Mouse (Mus musculus) adrenal gland, adult 8-10 months (tissue): ENCODE data around the gene Nek8. TPM values are rescaled to one million over a fixed set of nuclear protein-coding genes. Genes with fewer than 3 reads are reported as not detected.

Experiments used
- DNase-seq: peaks from one replicate; pipeline ENCODE4 v3.0.0; 2022
- total RNA-seq, 4 experiments: library from RNA; stranded (reverse); gene quantifications; 2 replicates each; pipeline ENCODE4 v1.2.4; 2022

Gene Nek8
- total RNA-seq, 4 experiments from 2014 or later, result 10.7 to 29.6 (median 21.6) TPM

DNA sequence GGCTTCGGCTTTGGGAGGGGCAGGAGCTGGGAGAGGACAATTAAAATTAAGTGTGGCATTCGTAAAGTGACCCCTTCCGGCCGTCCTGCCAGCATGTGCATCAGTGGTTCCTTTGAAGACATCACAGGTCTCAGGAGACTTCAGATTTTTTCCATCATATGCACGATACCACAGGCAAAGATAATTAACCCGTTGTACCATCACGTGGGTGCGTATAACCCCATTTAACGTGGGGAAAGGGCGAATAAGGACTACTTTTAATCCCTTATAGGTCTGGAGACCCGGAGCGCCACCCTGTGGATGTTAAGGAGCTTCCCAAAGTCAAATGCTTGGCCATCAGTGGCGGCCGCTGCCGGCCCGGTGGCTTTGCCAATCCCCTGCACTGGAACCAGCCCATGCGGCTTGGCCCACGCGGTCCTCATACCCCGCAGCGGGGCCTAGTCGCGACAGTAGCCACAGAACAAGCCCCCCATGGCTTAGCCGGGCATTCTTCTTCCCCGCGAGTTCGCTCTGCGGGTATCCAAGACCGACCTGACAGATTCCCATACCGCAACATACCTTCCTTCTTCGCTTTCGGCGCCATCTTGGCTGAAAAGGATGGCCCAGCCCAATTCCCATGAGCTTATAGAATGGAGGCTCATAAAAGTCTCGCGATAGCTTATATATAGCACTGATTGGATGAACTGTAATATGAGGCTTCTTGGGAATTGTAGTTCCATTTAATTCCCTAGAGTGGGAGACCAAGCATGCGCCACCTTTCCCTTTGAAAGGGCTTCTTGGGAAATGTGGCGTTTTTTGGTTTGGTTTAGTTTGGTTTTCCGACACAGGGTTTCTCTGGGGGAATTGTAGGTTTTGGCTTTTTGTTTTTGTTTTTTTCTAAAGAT is 6.7 kb upstream of the Nek8 start, which contains the start of gene Rpl23a:
Rpl23a (minus strand) TSS at position 624 of the 884 bp plus-strand sequence.
- peak; percentile 82 for DNase-seq

DNA sequence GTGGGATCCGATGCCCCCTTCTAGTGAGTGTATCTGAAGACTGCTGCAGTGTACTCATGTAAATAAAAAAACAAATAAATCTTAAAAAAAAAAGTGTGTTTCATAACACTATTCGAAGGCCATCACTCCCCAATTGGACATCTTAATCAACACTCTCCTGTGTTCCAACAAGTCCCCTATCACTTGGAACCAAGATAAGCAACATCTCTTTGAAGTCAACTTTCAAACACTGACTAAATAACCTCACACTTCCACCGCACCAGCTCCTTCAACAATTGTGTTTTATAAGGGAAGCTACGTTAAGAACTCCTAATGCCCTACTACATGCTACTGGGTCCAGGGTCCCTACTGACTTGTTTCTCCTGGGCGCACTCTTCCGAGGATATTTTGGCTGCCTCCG is 6.0 kb upstream of the Nek8 start:
- DNase-seq, result no peak

- DNase-seq, result no peak
Measured at GRCm38 (mm10) chr11:78181830-78182357, 5.4 kb upstream of the Nek8 start.

GRCm38 (mm10) chr11:78180081-78180761 is 3.7 kb upstream of the Nek8 start:
- DNase-seq, result no peak

DNA sequence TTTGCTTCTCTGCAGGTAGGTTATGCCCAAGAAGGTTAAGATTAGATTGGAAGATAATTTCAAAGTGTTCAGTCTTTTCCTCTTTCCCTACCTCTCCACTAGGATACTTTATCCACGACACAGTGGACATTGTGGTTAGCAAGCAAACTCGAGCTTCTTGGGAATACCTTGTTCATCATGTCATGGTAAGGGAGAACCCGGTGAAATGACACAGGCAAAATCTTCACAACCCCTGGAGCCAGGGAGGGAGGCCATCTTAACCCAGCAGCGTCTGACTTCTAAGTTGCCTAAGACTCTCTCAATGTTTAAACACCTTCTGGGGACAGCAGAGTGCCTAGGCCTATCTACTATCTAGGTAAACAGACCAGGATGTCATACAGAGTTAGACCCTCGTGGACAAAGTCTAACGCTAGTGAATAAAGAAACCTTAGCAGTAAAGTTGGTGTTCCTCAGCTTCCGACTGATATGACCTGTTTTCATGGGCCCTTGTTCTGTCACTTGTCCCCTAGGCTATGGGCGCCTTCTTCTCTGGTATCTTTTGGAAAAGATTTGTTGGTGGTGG is 3.0 kb upstream of the Nek8 start:
- no peak for DNase-seq

DNA sequence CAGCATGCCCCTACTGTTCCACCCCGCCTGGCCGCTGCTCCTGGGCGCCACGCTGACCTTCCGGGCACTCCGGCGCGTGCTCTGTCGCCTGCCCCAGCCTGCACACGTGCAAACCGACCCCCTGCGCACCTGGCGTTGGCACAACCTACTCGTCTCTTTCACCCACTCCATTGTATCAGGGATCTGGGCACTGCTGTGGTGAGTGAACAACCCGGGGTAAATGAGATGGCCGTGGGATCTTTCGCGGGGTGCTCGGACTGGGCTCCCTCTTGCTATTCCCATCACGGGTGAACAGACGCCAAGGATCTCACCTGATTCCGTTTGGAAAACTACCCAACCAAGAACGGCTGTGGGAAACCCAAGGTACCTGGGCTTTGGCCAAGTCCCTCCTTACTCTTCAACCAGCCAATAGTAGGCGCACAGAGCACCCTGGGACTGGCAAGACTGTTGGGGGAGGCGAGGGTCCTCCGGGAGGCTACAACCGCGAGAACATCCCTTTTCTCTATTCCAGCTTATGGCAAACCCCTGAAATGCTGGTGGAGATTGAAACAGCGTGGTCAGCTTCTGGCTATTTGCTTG is 2.5 kb upstream of the Nek8 start:
- DNase-seq, result peak; percentile 66

DNA sequence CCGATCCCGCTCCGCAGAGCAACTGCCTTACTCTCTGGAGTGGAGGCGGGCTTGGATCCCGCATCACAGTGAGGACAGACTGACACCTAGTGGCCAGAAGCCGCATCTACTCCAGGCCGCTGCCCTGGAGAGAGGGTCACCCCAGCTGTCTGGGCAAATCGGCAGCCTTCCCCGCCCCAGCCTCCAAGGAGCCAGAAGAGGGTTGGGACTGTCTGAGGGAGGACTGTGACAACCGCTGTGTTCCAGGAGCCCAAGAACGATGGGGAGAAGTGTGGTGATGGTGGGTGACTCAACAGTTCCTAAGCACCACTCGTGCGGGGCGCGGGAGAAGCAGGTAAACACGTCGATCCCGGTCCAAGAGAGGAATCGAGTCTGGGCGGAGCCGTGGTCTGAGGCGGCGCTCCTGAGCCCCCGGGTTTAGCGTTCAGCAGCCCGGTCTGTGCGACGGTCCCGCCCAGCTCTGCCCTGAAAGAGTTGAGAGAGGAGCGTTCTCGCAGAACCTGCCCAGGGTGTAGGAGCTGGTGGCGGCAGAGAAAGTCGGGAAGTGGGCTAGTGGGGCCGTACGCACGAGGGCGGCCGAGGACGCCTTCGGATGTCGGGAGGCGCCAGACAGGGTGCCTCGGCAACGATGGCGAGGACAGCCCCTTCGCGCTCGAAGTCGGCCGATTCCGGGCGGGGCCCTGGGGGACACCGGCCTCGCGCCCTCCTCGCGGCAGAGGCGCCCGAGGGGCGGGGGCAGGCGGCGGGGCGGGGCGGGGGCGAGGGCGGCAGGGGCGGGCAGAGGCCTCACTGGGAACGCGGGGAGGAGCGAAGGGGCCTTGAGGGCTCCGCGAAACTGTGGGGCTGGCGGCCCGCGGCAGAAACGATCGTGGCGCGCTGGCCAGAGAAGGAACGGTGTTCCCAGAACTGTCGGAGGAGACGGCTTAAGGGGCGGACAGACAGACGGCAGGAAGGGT is 1.7 kb upstream of the Nek8 start:
- DNase-seq, result peak; percentile 94

DNA sequence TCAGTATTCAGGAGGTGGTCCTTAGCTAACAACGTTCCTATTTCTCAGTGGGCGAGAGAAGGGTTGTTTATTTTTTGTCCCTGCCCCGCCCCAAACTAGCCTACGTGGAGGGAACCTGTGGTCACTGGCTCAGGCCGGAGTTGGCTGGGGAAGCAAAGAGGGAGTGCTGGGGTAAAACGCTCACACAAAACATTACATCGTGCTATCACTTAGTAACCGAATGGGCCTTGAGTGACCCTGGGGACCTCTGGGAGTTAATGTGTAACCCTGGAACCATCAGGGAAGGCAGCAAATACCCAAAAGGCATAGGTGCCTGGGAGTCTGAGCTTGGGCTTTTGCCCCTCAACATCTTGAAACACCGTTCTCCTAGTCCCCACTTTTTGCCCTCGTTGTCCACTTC is 962 bp upstream of the Nek8 start:
- DNase-seq, result no peak

DNA sequence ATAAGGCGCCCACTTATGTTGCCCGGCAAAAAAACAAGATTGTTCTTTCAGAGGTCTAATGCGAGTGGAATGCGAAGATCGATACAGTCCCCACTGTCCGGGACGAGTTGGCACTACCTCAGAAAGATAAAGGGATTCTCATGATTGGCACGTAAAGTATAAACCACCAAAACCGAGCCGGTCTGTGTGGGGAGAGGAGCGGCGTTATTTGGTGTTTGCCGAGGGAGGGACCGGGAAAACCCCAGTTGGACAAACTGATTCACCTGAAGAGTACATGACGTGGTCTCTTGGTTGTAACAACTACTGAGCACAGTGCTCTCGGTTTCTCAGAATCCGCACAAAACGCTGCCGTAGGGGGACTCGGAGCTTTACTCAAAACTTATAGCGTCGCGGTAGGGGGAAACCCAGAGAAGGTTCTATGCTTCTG is 443 bp upstream of the Nek8 start:
- DNase-seq, result no peak

- no peak for DNase-seq
Measured at GRCm38 (mm10) chr11:78175771-78176401, 589 bp downstream of the Nek8 start.

DNA sequence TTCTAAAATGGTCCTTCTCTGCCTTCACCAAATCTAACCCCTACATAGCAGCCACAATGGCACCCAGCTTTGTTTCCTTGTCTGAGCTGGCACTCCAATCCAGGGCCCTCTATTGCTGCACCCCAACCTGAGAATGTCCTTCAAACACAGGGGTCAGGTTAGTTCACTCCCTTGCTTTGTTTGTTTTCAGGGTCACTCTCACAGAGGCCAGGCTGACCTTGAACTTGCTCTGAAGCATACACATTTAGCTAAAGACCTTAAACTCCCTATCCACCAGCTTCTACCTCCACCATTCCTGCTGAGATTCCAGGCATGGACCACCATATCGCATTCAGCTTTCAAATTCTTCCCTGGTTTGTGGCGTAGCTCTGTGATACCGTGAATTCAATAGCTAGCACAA is 2.0 kb downstream of the Nek8 start:
- DNase-seq, result no peak

DNA sequence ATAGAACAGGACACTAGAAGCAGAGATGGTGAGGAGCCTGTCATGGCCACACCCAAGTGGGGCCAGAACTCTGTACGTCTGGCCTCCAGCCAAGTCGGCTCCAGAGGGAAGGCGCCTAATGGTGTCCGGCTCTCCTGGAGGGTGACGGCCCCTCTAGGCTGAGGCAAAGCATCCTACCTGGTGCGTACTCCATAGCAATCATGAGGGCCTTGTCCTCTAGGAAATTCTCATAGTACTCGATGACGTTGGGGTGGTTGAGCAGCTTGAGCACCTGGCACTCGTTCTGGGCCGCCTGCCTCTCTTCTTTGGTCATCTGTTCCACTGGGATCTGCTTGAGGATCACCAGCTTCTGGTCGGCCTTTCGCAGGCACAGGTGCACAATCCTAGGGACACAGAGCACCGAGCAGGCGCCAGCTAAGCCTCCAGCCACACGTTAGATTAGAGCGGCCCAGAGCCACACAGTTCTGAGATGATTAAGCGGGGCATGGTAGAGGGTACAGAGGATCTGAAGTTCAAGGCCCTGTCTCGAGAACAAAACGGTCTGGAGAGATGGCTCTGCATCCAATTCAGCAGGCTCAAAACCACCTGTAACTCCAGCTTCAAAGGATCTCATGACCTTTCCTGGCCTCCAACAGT is 3.6 kb downstream of the Nek8 start:
- no peak for DNase-seq

DNA sequence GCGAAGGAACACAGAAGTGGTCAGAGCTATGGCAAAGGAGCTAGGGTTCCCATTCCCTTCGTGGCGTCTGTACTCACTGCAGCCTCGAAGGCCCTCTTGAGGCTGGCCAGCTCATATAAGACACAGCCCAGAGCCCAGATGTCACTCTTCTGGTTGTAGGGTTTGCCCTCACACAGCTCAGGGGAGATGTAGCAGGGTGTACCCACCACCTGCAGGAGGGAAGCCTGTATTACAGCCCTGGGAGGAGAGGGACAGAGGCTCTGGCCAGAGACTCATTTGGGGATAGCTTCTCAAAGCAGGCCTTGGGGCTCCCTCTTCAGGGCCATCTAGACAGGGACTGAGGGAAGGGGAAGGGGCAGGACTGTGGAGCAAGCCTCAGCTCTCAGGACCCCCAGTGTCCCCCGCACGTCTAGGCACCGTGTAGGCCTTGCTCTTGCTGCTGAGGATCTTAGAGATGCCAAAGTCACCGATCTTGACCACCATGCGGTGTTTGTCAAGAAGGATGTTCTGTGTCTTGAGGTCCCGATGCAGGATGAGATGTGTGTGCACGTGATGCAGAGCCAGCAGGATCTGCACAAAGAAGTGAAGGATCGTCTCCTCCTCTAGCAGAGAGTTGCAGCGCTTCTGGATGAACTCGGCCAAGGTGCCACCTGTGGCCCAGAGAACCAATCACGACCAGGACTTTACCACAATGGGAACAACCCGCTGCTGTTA is 4.3 kb downstream of the Nek8 start:
- DNase-seq, result no peak

DNA sequence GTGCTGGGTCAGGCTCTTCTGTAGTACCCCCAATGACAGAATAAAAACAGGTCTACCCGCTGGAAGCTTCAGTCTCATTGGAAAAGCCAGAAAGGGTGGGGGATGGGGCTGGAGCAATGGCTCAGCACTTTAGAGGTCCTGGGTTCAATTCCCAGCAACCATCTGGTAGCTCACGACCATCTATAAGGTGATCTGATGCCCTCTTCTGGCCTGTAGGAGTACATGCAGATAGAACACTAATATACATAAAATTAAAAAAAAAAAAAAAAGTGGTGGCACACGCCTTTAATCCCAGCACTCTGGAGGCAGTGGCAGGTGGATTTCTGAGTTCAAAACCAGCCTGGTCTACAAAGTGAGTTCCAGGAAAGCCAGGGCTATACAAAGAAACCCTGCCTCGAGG is 5.1 kb downstream of the Nek8 start:
- no peak for DNase-seq

GRCm38 (mm10) chr11:78170306-78170705 is 6.2 kb downstream of the Nek8 start:
- no peak for DNase-seq

DNA sequence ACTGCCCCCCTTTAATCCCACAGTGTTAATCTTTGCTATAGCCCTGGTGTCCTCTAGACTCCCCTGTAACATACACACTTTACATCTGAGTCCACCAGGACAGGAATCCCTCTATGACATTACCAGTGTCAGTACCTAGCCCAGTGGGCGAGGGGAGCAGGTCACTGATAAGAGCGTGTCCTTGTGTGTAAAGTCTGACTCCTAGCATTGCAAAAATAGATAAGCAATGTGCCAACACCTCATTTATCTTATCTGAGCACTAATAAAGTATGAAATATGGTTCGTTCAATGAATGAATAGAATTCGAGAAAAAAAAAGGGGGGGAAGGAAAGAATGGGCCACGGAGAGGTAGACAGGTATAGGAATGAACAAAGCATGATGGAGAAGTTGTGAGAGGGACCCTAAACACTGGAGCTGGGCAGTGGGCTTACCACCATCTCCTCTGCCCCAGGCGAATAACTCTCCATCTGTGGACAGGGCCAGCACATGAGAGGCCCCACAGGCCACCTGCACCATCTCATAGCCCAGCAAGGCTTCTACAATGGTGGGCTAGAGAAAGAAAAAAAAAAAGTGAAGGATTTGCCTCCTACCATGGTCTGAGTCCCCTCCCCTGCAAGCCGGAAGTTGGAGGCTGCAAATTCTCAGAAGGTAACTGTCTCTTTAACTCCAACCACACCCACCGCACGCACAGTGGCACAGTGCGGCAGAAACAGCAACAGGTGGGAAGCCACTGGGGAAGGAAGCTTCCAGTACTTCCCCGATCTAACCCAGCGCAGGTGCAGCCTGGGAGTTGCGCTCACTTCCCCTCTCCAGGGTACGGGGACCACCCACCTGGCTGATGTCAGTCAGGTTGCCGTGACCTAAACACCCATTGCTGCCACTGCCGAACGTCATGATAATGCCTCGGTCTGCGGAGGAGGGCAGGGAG is 7.7 kb downstream of the Nek8 start:
- DNase-seq, result no peak

GRCm38 (mm10) chr11:78167257-78167959 is 9.1 kb downstream of the Nek8 start:
- DNase-seq, result no peak

DNA sequence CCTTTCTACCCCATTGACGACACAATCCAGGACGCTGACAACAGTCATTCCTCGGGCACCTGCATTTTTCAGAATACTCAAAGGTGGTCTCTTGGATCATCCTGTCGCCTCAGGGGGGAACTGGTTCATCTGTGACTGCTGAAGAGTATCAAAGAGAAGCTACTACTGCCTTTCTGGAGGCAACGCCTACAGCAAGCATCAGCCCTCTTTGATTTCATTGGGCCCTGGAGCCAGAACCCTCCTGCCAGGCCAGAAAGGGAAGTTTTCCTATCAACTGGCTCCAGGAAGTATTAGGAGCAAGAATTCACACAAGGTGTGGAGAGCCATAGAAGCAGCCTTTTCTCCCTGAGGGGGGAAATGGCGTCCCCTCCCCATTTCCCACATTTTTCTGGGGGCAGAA is 9.8 kb downstream of the Nek8 start:
- no peak for DNase-seq
